Mouse (Mus musculus): ENCODE measurements at regions not wholly inside any gene's neighbourhood (a gene's known extent, or its start where the extent isn't known, plus 50 kb on each side); places are given as distances from the start of the nearest gene placed in this dataset.

DNA sequence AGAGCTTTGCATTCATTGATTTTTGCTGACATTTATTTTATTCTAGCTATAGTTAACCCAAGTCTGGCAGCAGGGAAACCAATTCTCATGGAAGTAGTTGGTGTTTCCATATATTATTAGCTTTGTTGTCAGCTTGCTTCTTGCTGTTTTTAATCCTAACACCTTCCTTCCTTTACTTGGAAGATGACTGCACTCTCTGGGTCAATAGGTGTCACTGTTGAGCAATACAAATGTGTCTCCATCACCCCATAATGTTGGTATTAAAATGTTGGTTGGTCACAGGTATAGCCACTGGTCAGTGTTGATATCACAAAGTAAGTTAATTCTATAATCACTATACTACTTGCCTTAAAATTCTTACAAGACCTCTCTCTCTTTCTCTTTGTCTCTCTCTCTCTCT lies 477.9 kb upstream of the A1bg start:
- DNase-seq = peak; percentile 47 to 58

DNA sequence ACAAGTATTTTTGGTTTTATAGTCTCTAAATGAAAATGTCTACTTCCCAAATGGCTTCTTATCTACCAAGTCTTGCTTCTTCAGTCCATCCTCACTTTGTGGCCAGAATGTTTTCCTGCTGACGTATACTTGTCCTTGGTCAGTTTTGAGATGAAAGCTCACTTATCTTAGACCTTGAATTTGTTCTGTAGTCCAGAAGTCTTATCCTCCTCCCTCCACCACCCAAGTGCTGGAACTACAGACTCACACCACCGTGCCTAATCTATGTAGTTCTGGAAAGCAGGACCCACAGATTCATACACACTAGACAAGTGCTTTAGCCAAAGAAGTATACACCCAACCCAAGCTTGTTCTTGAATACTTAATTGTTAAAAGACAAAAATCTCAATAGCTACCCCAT lies 477.2 kb upstream of the A1bg start:
- no peak for DNase-seq

- DNase-seq = no peak
Measured at GRCm38 (mm10) chr15:61398829-61399228, 476.0 kb upstream of the A1bg start.

- no peak for DNase-seq
Measured at GRCm38 (mm10) chr15:61397061-61397460, 474.2 kb upstream of the A1bg start.

- peak; percentile 5 to 19 for DNase-seq
Measured at GRCm38 (mm10) chr15:61395296-61395826, 472.5 kb upstream of the A1bg start.

DNA sequence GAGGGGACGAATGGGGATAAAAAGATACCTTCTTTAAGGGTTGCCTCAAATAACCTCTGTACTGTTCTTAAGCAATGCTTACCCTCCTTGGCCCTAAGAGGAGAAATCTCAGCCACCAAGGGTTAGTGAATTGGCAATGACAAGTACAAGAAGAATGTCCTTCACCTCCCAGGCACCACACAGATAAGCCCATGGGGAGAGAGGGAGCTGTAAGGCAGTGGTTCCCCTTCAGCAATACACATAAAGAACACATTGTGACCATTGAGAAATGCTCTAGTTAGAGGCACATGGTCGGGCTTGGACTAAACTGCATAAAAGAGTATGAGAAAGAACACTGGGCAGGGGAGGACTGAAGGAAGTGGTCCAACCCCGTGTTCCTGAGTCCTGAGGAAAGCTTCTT lies 457.9 kb upstream of the A1bg start:
- no peak for DNase-seq

DNA sequence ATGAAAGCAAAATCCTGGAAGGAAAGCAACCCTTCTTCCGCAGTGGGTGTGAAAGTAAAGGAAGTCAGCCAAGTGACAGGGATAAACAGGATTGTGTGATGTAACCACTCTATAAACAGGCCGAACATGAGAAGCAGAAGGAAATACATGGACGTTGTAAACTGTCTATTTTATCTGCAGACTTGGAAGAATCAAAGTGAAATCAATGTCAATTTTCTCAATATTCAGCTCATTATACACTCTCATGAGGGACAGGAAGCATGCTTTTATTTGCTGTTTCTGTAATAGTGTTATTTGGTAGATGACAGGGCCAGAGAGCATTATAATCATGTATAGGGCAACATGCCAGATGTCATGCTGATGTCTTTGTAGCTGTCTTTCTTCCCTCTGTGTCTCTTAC lies 443.5 kb upstream of the A1bg start:
- DNase-seq = peak; percentile 47 to 57

- no peak for DNase-seq
Measured at GRCm38 (mm10) chr15:61365511-61365910, 442.7 kb upstream of the A1bg start.

GRCm38 (mm10) chr15:61364461-61364860 lies 441.6 kb upstream of the A1bg start:
- DNase-seq = no peak

- DNase-seq = no peak
Measured at GRCm38 (mm10) chr15:61361254-61361653, 438.4 kb upstream of the A1bg start.

- no peak for DNase-seq
Measured at GRCm38 (mm10) chr15:61355344-61355743, 432.5 kb upstream of the A1bg start.

DNA sequence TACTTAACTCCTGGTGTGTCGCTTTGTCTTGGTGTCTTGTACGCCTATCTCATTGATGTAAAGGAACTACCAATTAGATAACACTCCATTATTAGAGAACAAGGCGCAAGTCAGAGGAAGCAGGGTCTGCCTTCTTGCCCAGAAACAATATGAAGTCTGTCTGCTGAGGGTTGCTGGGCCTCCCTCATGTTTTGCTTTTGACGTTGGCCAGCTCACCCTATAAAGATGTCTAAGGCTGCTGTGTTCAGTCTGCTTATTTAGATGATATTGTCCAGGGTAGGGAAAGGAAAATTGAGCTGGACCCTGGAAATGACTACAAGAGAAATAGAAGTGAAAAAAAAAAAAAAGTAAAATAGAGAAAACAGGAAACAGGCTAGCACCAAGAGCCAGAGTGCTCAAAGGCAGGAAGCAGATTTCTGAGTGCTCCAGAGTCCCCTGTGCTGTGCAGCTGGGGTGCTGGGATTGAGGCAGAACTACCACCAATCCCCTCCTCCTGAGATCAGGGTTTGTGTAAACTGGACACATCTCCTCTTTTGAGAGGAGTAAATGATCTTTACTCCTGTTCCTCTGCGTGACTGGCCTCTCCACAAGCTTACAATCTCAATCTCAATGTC lies 429.0 kb upstream of the A1bg start:
- no peak for DNase-seq

DNA sequence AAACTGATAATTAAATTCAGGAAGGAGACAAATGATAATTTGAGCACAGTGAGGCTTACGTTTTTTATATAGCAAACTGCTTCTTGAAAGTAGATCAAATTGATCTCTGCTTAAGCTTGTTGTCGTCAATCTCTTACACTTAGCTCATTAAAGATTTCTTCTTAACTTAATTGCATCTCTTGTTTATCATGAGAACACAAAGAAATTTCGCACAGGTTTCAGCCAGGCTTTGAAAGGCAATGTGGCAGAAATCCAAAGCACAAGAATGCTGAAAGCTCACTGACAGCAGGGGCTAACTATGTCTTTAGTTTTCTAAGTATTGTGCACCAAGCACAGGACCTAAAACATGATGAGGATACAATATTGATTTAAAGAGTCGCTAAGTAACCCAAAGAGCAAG lies 422.3 kb upstream of the A1bg start:
- DNase-seq = no peak

GRCm38 (mm10) chr15:61342618-61343017 lies 419.8 kb upstream of the A1bg start:
- DNase-seq = no peak

- DNase-seq = no peak
Measured at GRCm38 (mm10) chr15:61327925-61328324, 405.1 kb upstream of the A1bg start.

DNA sequence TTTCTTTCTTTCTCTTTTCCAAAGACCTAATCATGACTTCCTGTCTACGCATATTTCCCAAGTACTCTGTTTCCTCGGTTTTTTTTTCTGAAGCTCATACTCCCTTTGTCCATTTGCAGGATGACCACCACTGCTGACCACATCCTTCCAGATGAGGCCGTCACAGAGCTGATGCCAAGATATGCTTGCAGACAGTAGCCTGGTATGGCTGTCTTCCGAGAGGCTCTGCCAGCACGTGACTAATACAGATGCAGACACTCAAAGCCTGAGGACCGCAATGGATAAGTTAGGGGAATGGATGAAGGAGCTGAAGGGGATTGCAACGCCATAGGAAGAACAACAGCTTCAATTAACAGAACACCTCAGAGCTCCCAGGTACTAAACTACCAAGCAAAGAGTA lies 399.4 kb upstream of the A1bg start:
- no peak for DNase-seq

DNA sequence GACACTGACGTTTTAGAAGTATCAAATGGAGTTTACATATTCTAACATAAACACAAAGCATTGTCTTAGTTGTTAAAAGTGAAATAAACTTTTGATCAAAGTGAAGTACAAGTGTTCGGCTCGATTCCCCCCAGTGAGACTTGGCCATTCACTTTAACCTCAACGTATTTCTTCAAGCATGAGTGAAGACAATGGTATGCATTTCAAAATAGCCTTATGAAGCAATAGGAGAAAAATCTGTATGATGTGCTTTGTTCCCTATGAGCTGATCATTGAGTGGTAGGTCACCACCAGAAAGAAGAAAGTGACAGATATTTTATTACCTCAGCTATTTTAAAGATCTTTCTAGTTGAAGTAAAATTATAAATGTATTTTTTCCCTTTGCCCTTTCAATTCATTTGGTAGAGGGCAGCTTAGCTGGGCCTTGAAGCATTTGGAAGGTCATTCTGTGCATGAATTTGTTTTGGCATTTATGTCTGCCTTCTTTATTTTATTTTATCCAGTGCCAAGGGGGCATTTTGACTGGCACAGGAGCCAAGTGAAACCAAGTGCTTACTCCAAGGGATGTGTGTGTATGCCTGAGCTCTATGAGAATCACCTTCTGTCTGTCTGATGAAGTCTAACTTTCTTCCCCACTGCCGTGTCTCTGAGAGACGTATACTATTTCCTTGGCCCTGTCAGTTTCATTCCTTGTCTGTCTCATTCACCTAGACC lies 386.8 kb upstream of the A1bg start:
- DNase-seq = no peak

DNA sequence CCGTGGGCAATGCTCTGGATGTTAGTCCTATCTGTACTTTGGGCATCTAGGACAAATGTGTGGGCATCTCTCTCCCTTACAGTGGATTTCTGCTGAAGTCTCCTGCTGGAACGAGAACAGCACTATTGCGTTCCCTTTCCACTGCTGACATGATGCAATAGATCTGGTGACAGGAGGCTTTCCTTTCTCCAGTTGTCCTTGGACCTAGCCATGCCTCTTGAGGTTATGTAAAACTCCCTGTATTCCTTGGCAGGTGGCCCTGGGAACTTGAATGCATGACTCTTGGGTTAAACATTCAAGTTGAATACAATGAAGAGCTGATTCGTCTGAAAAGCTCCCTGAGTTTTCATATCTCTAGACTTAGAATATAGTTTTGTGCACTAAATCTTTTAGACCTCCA lies 386.1 kb upstream of the A1bg start:
- peak in 1 of 2 experiments; percentile 3 for DNase-seq

- no peak for DNase-seq
Measured at GRCm38 (mm10) chr15:61304546-61304945, 381.7 kb upstream of the A1bg start.

DNA sequence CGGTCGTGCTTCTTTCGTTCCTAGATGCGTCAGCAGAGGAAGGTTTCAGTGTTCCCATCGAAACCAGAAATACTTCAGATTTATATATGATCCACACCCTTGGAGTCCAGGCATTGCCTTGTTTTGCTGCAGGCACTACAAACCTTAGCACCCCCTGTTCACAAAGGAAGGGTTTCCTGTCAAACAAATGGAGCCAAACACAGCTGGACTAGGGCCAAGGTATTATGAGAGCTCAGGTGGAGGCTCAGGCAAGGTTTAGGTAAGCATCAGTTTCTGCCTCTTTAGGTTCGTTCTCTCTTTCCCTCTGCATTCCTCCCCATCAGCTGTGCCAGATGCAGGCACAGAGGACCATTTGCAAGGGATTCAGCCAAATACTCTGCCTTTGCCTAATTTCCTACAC lies 377.0 kb upstream of the A1bg start:
- DNase-seq = peak; percentile 10 to 18

DNA sequence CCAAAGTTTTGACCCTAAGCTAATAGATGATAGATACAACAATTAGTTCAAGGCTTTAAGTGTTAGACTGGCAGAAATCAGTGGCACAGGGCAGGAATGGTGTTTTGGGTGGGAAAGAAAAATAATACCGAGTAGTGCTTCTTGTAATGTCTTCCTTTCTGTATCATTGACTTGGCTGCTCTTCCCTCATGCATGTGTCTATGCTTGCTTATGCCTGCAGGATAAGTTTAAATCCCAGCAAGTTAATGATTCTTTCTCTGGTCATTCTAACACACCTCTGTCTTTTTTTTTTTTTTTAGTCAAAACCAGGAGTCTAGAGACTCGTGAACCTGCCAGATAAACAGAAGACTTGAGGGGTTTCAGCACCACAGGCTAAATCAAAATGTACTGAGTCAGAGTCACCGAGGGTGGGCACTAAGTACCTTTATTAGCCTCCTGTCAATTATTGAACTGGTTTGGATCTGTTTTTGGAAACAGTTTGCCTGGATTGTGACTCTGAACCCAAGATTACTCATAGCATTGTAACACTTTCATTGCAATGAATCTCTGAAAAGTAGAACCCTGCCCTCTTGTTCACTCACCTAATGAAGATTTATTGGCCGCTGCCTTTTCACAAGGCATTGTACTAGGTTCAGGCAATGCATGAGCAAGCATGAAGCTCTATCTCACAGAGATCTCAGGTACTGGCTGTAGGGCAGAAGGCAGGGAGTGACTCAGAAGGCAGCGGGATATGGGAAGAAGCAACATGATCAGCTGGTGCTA lies 374.8 kb upstream of the A1bg start:
- no peak for DNase-seq

GRCm38 (mm10) chr15:61294616-61295015 lies 371.8 kb upstream of the A1bg start:
- no peak for DNase-seq

DNA sequence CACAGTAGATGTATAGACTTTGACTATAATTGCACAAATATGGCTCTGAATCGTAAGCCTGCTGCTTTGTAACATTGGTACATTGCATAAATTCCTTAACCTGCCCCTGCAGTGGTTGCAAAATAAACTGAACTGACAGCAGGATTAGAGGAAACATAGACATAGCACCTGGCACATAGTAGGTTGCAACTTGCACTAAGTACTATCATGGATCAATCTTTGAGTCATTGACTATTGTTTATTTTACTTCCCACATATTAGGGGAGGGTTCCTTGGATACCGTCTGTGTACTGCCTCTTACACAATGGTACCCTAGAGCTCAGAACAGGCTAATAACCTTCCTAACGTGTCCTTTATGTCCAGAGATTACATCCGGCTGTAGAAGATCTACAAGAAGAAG lies 371.3 kb upstream of the A1bg start:
- no peak for DNase-seq

GRCm38 (mm10) chr15:61268766-61269165 lies 346.0 kb upstream of the A1bg start:
- DNase-seq = no peak

Measured in cerebellum, postnatal 10 days (tissue).